Mouse (Mus musculus): ENCODE data around the gene Hint3. TPM values are rescaled to one million over a fixed set of nuclear protein-coding genes. Genes with fewer than 3 reads are reported as not detected.

Hint3 gene
- total and polyA plus RNA-seq, 3 experiments, result 10.2 to 19.3 (median 14.8) TPM

- peaks cover 17% of the 10 kb centered on the region for H3K36me3 ChIP-seq (replicated peaks)
- DNase-seq (ENCODE audit: low spot score), result no peak
- no peaks in the 10 kb centered on the region for H3K4me1 ChIP-seq (ENCODE audit: insufficient read depth, low read depth, low read length)
- H3K27me3 ChIP-seq (ENCODE audit: insufficient read depth, low read length), result no peaks in the 10 kb centered on the region
- no peak for ATAC-seq (ENCODE audit: extremely low read depth, insufficient number of reproducible peaks, low FRiP score, poor library complexity, severe bottlenecking)
- no peaks in the 10 kb centered on the region for H3K9me3 ChIP-seq (replicated peaks)
- no peak overlapping the region for H3K4me3 ChIP-seq (ENCODE audit: low read depth, low read length)
- no peak for TF ChIP-seq GATA2 (IDR thresholded peaks at IDR 0.05; ENCODE audit: borderline replicate concordance, low read depth, low read length)
Observed at GRCm38 (mm10) chr10:30577670-30578280, 51.7 kb downstream of the Hint3 start.

DNA sequence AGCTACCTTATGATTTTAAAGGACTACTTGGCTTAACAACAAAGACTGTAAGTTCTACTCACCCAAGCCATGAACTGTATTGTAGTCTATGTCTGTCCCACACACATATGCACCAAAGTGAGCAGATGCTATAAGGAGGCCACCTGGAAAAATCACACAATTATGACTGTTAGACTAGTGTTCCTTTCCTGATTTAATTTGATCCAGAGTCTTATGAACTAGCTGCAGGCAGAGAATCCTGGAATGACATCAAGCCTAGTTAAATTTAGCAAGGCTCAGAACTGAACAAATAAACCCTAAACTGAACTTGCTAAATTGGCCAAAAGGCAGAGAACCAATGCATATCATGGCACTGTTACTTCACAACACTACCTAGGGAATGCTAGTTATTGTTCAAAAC is 63.1 kb downstream of the Hint3 start:
- ATAC-seq (ENCODE audit: extremely low read depth, insufficient number of reproducible peaks, low FRiP score, poor library complexity, severe bottlenecking) (no peak), DNase-seq (ENCODE audit: low spot score) (no peak)
- Histone ChIP-seq H3K4me3 (ENCODE audit: low read depth, low read length) (no peak overlapping the region), H3K36me3 (replicated peaks) (peaks cover 60% of the 10 kb centered on the region), H3K27me3 (ENCODE audit: insufficient read depth, low read length) (no peaks in the 10 kb centered on the region), H3K9me3 (replicated peaks) (peaks cover 4% of the 10 kb centered on the region), H3K4me1 (ENCODE audit: insufficient read depth, low read depth, low read length) (no peaks in the 10 kb centered on the region)
- TF ChIP-seq GATA1 (IDR thresholded peaks at IDR 0.05; ENCODE audit: borderline replicate concordance, low read length), result no peak
- TF ChIP-seq GATA2 (IDR thresholded peaks at IDR 0.05; ENCODE audit: borderline replicate concordance, low read depth, low read length), result no peak
- TF ChIP-seq POLR2AphosphoS5 (IDR thresholded peaks at IDR 0.05; ENCODE audit: insufficient replicate concordance, low read depth, low read length), result no peak
- TF ChIP-seq CTCF (IDR thresholded peaks at IDR 0.05; ENCODE audit: low read depth, low read length), result no peak
- no peak for TF ChIP-seq TAL1 (conservative IDR thresholded peaks at IDR 0.05; ENCODE audit: low read depth, low read length)

DNA sequence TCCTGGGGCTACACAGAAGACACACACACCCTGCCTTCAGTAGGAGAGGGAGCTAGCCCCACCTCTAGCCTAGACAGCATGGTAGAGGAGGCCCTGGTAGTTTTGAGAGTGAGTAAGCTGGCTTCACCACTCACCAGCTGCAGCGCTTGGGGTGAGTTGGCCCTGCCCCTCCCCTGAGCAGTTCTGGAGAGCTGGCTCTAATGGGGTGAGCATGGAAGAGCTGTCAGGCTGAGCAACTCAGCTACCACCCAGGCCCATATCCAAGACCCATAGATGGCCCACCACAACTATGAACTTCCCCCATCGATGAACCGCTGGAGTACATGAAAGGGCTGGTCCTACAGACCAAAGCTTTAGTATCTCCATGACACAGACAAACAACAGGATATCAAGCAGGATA is 64.8 kb downstream of the Hint3 start:
- Histone ChIP-seq H3K27me3 (ENCODE audit: insufficient read depth, low read length) (no peaks in the 10 kb centered on the region), H3K4me3 (ENCODE audit: low read depth, low read length) (no peak overlapping the region), H3K36me3 (replicated peaks) (peaks cover 70% of the 10 kb centered on the region), H3K9me3 (replicated peaks) (peaks cover 4% of the 10 kb centered on the region), H3K4me1 (ENCODE audit: insufficient read depth, low read depth, low read length) (no peaks in the 10 kb centered on the region)
- DNase-seq (ENCODE audit: low spot score) (no peak), ATAC-seq (ENCODE audit: extremely low read depth, insufficient number of reproducible peaks, low FRiP score, poor library complexity, severe bottlenecking) (no peak)
- no peak for TF ChIP-seq GATA1 (IDR thresholded peaks at IDR 0.05; ENCODE audit: borderline replicate concordance, low read length)
- TF ChIP-seq CTCF (IDR thresholded peaks at IDR 0.05; ENCODE audit: low read depth, low read length), result no peak
- no peak for TF ChIP-seq TAL1 (conservative IDR thresholded peaks at IDR 0.05; ENCODE audit: low read depth, low read length)
- TF ChIP-seq POLR2AphosphoS5 (IDR thresholded peaks at IDR 0.05; ENCODE audit: insufficient replicate concordance, low read depth, low read length), result no peak
- TF ChIP-seq GATA2 (IDR thresholded peaks at IDR 0.05; ENCODE audit: borderline replicate concordance, low read depth, low read length), result no peak

Other genes with a start within 250 kb of the Hint3 start
- 33.9 and 38.4 TPM in 2 replicates for gene Trmt11, start 28.9 kb downstream of the Hint3 start, total RNA-seq (2014; fragmentation: Nextera tagmentation)
- gene Trmt11, start 28.9 kb downstream of the Hint3 start, total RNA-seq (2017), result 39.6 and 44.5 TPM in 2 replicates
- gene Trmt11, start 28.9 kb downstream of the Hint3 start, polyA plus RNA-seq (2012), result 2.5 and 4.5 TPM in 2 replicates
- gene Ncoa7, start 173.7 kb upstream of the Hint3 start, total RNA-seq (2014; fragmentation: Nextera tagmentation), result 36.2 and 50.1 TPM in 2 replicates
- 15.4 and 16.6 TPM in 2 replicates for gene Ncoa7, start 173.7 kb upstream of the Hint3 start, total RNA-seq (2017)
- 16.3 and 18.0 TPM in 2 replicates for gene Ncoa7, start 173.7 kb upstream of the Hint3 start, polyA plus RNA-seq (2012)
- not detected in 2 replicates for gene Hey2, start 213.2 kb upstream of the Hint3 start, total RNA-seq (2014; fragmentation: Nextera tagmentation)
- 0.44 and 0.52 TPM in 2 replicates for gene Hey2, start 213.2 kb upstream of the Hint3 start, total RNA-seq (2017)
- 0.02 TPM in 1 of 2 replicates, not detected in the other for gene Hey2, start 213.2 kb upstream of the Hint3 start, polyA plus RNA-seq (2012)

All from G1E (cell line).